Mouse (Mus musculus) layer of hippocampus, adult 9-10 months (tissue): Measurements from ENCODE around the gene Gm21093.
"Not testable (repeated sequence)": the region's sequence is repeated elsewhere in the genome, so short reads cannot be mapped to it uniquely, and the experiment has no call there.

ENCODE experiments used
- DNase-seq: peaks from one replicate; pipeline ENCODE4 v3.0.0; 2022; ENCODE audit warnings: low spot score

Gene Gm21093

GRCm38 (mm10) chr4:42034626-42035025 is at the start of gene Gm21093:
Gene Gm21093, minus strand, starts transcription at chr4:42034726.
- not testable (repeated sequence) for DNase-seq
